Mouse (Mus musculus): Measurements from ENCODE around the gene Srsf10.

Gene Srsf10

GRCm38 (mm10) chr4:135855536-135856222 is at the start of gene Srsf10:
TSS of gene Srsf10 (plus strand) at chr4:135855747.
- in situ Hi-C loops (cut with MboI, MseI) = no loop called here

- in situ Hi-C loops (cut with MboI, MseI) = loop anchor here (5.0 kb wide), 1 partner anchor 122 kb away; no protein-coding TSS in a partner anchor
Measured at GRCm38 (mm10) chr4:135814896-135815295, 40.7 kb upstream of the Srsf10 start.

- in situ Hi-C loops (cut with MboI, MseI) = loop anchor here (5.0 kb wide), 1 partner anchor 120 kb away; no protein-coding TSS in a partner anchor
Measured at GRCm38 (mm10) chr4:135816905-135817622, 38.5 kb upstream of the Srsf10 start.

GRCm38 (mm10) chr4:135818366-135818765 is 37.2 kb upstream of the Srsf10 start:
- in situ Hi-C loops (cut with MboI, MseI) = loop anchor here (5.0 kb wide), 1 partner anchor 119 kb away; no protein-coding TSS in a partner anchor

- in situ Hi-C loops (cut with MboI, MseI) = loop anchor here (5.0 kb wide), 1 partner anchor 117 kb away; no protein-coding TSS in a partner anchor
Measured at GRCm38 (mm10) chr4:135819826-135820526, 35.6 kb upstream of the Srsf10 start.

- in situ Hi-C loops (cut with MboI, MseI) = no loop called here
Measured at GRCm38 (mm10) chr4:135821772-135822171, 33.8 kb upstream of the Srsf10 start.

- in situ Hi-C loops (cut with MboI, MseI) = no loop called here
Measured at GRCm38 (mm10) chr4:135823298-135823697, 32.2 kb upstream of the Srsf10 start.

- in situ Hi-C loops (cut with MboI, MseI) = no loop called here
Measured at GRCm38 (mm10) chr4:135824254-135824653, 31.3 kb upstream of the Srsf10 start.

- in situ Hi-C loops (cut with MboI, MseI) = no loop called here
Measured at GRCm38 (mm10) chr4:135828491-135828890, 27.1 kb upstream of the Srsf10 start.

GRCm38 (mm10) chr4:135832070-135832469 is 23.5 kb upstream of the Srsf10 start:
- in situ Hi-C loops (cut with MboI, MseI) = no loop called here

GRCm38 (mm10) chr4:135833301-135834123 is 22.0 kb upstream of the Srsf10 start:
- in situ Hi-C loops (cut with MboI, MseI) = no loop called here

GRCm38 (mm10) chr4:135834124-135834717 is 21.3 kb upstream of the Srsf10 start:
- in situ Hi-C loops (cut with MboI, MseI) = no loop called here

- in situ Hi-C loops (cut with MboI, MseI) = no loop called here
Measured at GRCm38 (mm10) chr4:135838925-135839292, 16.6 kb upstream of the Srsf10 start.

- in situ Hi-C loops (cut with MboI, MseI) = no loop called here
Measured at GRCm38 (mm10) chr4:135839293-135840011, 16.1 kb upstream of the Srsf10 start.

GRCm38 (mm10) chr4:135844400-135844799 is 11.1 kb upstream of the Srsf10 start:
- in situ Hi-C loops (cut with MboI, MseI) = no loop called here

- in situ Hi-C loops (cut with MboI, MseI) = no loop called here
Measured at GRCm38 (mm10) chr4:135847581-135847980, 8.0 kb upstream of the Srsf10 start.

- in situ Hi-C loops (cut with MboI, MseI) = no loop called here
Measured at GRCm38 (mm10) chr4:135850411-135851095, 5.0 kb upstream of the Srsf10 start.

GRCm38 (mm10) chr4:135851942-135852341 is 3.6 kb upstream of the Srsf10 start:
- in situ Hi-C loops (cut with MboI, MseI) = no loop called here

- in situ Hi-C loops (cut with MboI, MseI) = no loop called here
Measured at GRCm38 (mm10) chr4:135853987-135854546, 1.5 kb upstream of the Srsf10 start.
